Mouse (Mus musculus) adrenal gland, postnatal 10 days (tissue): ENCODE measurements at regions not wholly inside any gene's neighbourhood (a gene's known extent, or its start where the extent isn't known, plus 50 kb on each side); places are given as distances from the start of the nearest gene placed in this dataset.
A peak's percentile ranks its signal among the peaks of the same experiment; 100 is the strongest.

Experiments
- DNase-seq: peaks from one replicate; pipeline ENCODE4 v3.0.0; 2021; ENCODE audit warnings: mixed read lengths

GRCm38 (mm10) chr4:12247994-12248393 is 76.2 kb upstream of the Fam92a start:
- DNase-seq, result no peak

- DNase-seq, result no peak
Observed at GRCm38 (mm10) chr4:12246595-12246994, 74.8 kb upstream of the Fam92a start.

- peak; percentile 77 for DNase-seq
Observed at GRCm38 (mm10) chr4:12240941-12241571, 69.2 kb upstream of the Fam92a start.

- DNase-seq, result peak; percentile 19
Observed at GRCm38 (mm10) chr4:12230731-12231130, 58.9 kb upstream of the Fam92a start.
